Mouse (Mus musculus): ENCODE data around the gene Olfr481.

Gene Olfr481

DNA sequence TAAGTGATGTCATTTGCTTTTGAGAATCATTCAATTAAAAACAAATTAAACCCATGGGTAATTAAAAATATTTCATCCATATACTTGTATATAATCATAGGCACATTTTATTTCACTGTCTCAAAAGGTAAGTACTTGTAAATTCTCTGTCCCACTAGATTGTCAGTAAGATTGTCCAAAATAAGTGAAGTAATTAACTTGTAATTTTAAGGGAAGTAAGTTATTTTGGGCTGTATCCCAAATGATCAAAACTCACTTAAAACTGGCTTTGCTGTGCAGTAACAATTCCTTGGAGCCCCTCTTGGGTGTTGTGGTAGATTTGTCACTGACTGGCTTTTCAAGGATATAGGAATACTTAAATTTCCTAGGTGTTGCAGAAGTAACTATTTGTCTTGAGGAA is at the start of gene Olfr481:
TSS of gene Olfr481 (plus strand) at position 301 of the 400 bp plus-strand sequence.
- DNase-seq (ENCODE audit: low spot score), result no peak

GRCm38 (mm10) chr7:108033889-108034288 is 45.8 kb upstream of the Olfr481 start, which contains the start of gene Olfr478:
TSS of gene Olfr478 (minus strand) at chr7:108033989.
- no peak for DNase-seq (ENCODE audit: low spot score)

DNA sequence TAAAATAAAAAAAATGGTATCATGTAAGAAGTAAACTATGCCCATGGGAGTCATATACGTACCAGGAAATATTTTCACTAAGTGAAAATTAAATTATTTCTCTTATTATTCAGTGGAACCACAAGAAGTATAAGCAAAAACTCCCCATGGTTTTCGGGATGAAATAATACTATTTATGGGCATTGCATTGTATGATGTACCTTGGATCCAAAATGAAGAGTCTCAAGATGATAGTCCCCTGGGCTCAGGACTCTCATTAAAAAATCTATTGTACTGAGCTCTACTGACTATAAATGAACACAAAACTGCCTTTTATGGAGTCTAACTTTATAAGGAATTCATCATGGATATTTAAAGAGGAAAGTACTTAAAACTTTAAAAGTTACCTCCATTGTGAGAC is 29.3 kb upstream of the Olfr481 start, which contains the start of gene Olfr479:
TSS of gene Olfr479 (plus strand) at position 301 of the 400 bp plus-strand sequence.
- DNase-seq (ENCODE audit: low spot score), result no peak

DNA sequence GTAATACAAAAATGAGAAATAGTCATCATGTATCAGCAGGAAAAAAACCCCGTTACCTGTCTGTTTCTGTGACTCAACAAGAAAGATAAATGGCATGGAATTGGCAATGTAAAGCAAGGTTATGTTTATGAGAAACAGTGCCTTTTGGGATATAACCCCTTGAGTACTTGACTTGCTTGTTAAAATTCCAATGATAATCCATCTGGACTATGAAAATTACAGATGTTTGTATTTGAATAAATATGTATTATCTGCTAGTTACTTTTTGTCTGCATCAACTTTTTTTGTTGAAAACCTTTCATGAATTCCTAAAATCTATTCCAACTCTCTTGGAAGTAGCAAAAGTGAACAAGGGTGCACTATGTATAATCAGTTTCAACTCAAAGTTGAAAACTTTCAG is 12.4 kb upstream of the Olfr481 start, which contains the start of gene Olfr480:
TSS of gene Olfr480 (minus strand) at position 101 of the 400 bp plus-strand sequence.
- DNase-seq (ENCODE audit: low spot score), result no peak

- DNase-seq (ENCODE audit: low spot score), result no peak
Observed at GRCm38 (mm10) chr7:108097486-108097885, 17.8 kb downstream of the Olfr481 start, which contains the start of gene Olfr482. TSS of gene Olfr482 (minus strand) at chr7:108097586.

DNA sequence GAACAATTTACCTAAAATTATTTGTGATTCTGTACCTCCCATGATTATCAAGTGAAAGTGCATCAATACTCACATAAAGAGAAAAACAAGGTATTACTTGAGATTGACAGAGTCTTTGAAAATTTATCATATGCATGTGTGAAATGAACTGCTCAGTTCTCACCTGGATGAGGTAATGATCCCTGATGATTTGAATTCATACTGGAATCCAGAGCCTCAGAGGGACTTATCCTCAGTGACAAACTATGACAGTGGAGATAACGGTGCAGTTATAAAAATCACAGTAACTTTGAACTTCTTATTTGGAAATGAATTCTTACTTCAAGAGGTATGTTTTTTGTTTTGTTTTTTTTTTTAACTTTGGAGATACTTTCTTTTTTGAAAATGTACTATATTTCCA is 20.9 kb downstream of the Olfr481 start, which contains the start of gene Olfr483:
TSS of gene Olfr483 (plus strand) at position 301 of the 400 bp plus-strand sequence.
- DNase-seq (ENCODE audit: low spot score), result no peak

- no peak for DNase-seq (ENCODE audit: low spot score)
Observed at GRCm38 (mm10) chr7:108120681-108121080, 41.0 kb downstream of the Olfr481 start.

- DNase-seq (ENCODE audit: low spot score), result no peak
Observed at GRCm38 (mm10) chr7:108121416-108121815, 41.8 kb downstream of the Olfr481 start.

DNA sequence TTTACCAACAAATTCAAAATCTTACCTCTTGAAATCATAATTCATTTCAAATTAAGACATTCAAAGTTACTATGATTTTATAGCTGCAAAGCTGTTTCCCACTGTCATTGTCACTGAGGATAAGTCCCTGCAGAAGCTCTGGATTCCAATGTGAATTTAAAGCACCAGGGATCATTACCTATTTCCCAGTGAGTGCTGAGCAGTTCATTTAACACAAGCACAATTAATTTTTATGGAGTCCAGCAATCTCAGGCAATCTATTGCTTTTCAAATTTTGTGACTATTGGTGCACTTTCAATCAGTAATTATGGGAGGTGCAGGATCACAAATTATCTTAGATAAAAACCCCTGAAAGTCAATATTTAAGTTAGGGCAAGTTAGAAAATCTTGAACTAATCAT is 47.7 kb downstream of the Olfr481 start, which contains the start of gene Olfr484:
TSS of gene Olfr484 (minus strand) at position 101 of the 400 bp plus-strand sequence.
- no peak for DNase-seq (ENCODE audit: low spot score)
